Comparison of ENCODE assay signal across 8 mouse cellular contexts in the genomic region with DNA sequence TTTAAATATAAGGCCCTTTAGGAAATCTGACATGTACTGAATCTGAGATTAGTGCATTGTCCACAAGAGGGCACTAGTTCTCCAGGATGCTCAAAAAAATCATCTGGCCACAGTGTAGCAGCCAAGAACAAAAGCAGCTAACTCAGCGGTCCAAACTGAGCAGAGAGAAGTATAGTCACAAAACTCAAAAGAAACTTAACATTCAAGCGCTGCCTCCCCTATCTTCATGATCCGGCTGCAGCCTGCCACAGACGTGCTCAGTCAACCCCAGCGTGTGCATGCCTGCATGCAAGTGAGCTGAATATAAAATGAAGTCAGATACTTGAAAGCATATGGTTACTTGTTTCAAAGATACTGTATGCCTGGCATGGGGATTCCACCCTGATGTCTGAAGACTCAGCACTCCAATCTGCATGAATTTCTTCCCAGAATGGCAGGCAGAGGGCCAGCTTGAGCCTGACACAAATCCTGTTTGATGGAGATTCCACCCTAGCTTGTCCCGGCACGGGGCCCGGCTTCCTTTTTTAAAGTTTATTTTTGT. TPM values are rescaled to one million over a fixed set of nuclear protein-coding genes. Genes with fewer than 3 reads are reported as not detected.
DNase-seq lines count a peak whose midpoint lies in the region; ATAC-seq lines count a peak whose summit lies in the region.

No protein-coding gene starts in this region.

- intact Hi-C loops in gastrocnemius, postnatal 36 days (cut with DNase I): loop anchor here (10.0 kb wide), 2 partner anchors 370 to 400 kb away; no protein-coding TSS in a partner anchor

- peaks cover 8% of the 10 kb centered on the region for H3K4me1 ChIP-seq in forebrain, embryonic 12.5 days
- peaks cover 12% of the 10 kb centered on the region for H3K4me1 ChIP-seq in lung, embryonic 15.5 days

- peak; percentile 71 for ATAC-seq in forebrain, embryonic 12.5 days (ENCODE audit: low FRiP score)
- ATAC-seq in hematopoietic stem cell, adult 5-6 weeks (replicated peaks in 1 of 2; ENCODE audit: insufficient read depth in 1 of 2, low FRiP score in 2 of 2, low TSS enrichment in 1 of 2, low read depth in 1 of 2, poor library complexity in 2 of 2, severe bottlenecking in 2 of 2): peak; percentile 61 to 77
- ATAC-seq in lung, embryonic 15.5 days (ENCODE audit: borderline replicate concordance, extremely low read depth, low FRiP score, low TSS enrichment): peak; percentile 71; the same call in 1 of the 2 replicates
- peak; percentile 69 for ATAC-seq in neutrophil, adult 5-6 weeks (ENCODE audit: extremely low read depth, insufficient number of reproducible peaks, low FRiP score, poor library complexity, severe bottlenecking)

- WGBS in forebrain, embryonic 12.5 days: 30% methylated on average over 8 of the region's 8 CpGs
- WGBS in lung, embryonic 15.5 days: 10% methylated on average over 8 of the region's 8 CpGs

- peaks cover 10% of the 10 kb centered on the region; the same call in 1 of the 2 replicates for H3K27me3 ChIP-seq in forebrain, embryonic 12.5 days
- H3K27me3 ChIP-seq in lung, embryonic 15.5 days: no peaks in the 10 kb centered on the region

- peak; percentile 80 for DNase-seq in gastrocnemius, adult 18-20 months (ENCODE audit: low spot score)
- DNase-seq in gastrocnemius, postnatal 36 days: no peak
- DNase-seq in c-Kit-positive CD71-negative TER-119-negative erythroid progenitor cells, embryonic 14.5 days (ENCODE audit: low read depth): peak; percentile 66
- peak; percentile 68 for DNase-seq in layer of hippocampus, adult 9-10 months (ENCODE audit: low spot score)

- no peak overlapping the region for H3K4me3 ChIP-seq in forebrain, embryonic 12.5 days (replicated peaks)
- 0 out of 2 replicates have a peak overlapping the region, but pooled peaks have one; percentile 10 for H3K4me3 ChIP-seq in lung, embryonic 15.5 days

- H3K27ac ChIP-seq in forebrain, embryonic 12.5 days: no peak overlapping the region
- H3K27ac ChIP-seq in lung, embryonic 15.5 days: peak overlapping the region; percentile 77

- no peaks in the 10 kb centered on the region for H3K36me3 ChIP-seq in forebrain, embryonic 12.5 days (replicated peaks)
- no peaks in the 10 kb centered on the region for H3K36me3 ChIP-seq in lung, embryonic 15.5 days

- H3K9me3 ChIP-seq in forebrain, embryonic 12.5 days: no peaks in the 10 kb centered on the region
- no peaks in the 10 kb centered on the region for H3K9me3 ChIP-seq in lung, embryonic 15.5 days

- no peak overlapping the region for H3K9ac ChIP-seq in forebrain, embryonic 12.5 days
- no peak overlapping the region for H3K9ac ChIP-seq in lung, embryonic 15.5 days

- H3K4me2 ChIP-seq in forebrain, embryonic 12.5 days: peak overlapping the region; percentile 32
- H3K4me2 ChIP-seq in lung, embryonic 15.5 days: peak overlapping the region; percentile 42

RNA-seq across cellular contexts. Expression of gene Trim2, which starts 8.0 kb away (rescaled TPM):
- total RNA-seq in gastrocnemius, adult 18-20 months (2021): 1 to 10 TPM; 1.4 to 1.8 TPM
- 1 to 10 TPM; 2.7 to 3.3 TPM for total RNA-seq in gastrocnemius, postnatal 36 days (2021)
- polyA plus RNA-seq in forebrain, embryonic 12.5 days (2016; fragmentation: Nextera tagmentation; extraction: Ambion mirVana): 107 and 110 TPM in 2 replicates
- total RNA-seq in hematopoietic stem cell, adult 5-6 weeks (2017): 1.4 and 3.9 TPM in 2 replicates
- polyA plus RNA-seq in lung, embryonic 15.5 days (2015; fragmentation: Nextera tagmentation; extraction: Ambion mirVana): 25.0 and 31.4 TPM in 2 replicates
- total RNA-seq in neutrophil, adult 5-6 weeks (2017): 0.93 and 2.1 TPM in 2 replicates

Comparison
In these comparisons a context has a peak if more than half of its experiments do, and no peak if none do; other contexts are left out.
1. DNase-seq: peak in gastrocnemius, adult 18-20 months (single experiment), c-Kit-positive CD71-negative TER-119-negative erythroid progenitor cells, embryonic 14.5 days (single experiment) and layer of hippocampus, adult 9-10 months (single experiment); none in gastrocnemius, postnatal 36 days (0 of 2).
2. Peak in every context shown above with its lines, with median percentiles within 50 percentile points of each other: ATAC-seq.